Mouse (Mus musculus) hindbrain, embryonic 16.5 days (tissue): Measurements from ENCODE around the gene Sbds. TPM values are rescaled to one million over a fixed set of nuclear protein-coding genes. Genes with fewer than 3 reads are reported as not detected.

ENCODE experiments used
- ATAC-seq: fragments of 200-750 bp; cut with Nextera tagmentation; 2 replicates; pipeline ENCODE4 v1.8.0; 2017; ENCODE audit warnings: moderate TSS enrichment, moderate library complexity
- H3K27ac ChIP-seq: fragments of 300-500 bp; sonication (generic); 2 replicates; pipeline ENCODE4 v1.5.1; 2014; ENCODE audit warnings: low read depth, mild to moderate bottlenecking, control low read depth, low read length, moderate library complexity
- H3K27me3 ChIP-seq: fragments of 300-500 bp; sonication (generic); replicated peaks from 2 replicates; pipeline ENCODE4 v1.6.1; 2014; ENCODE audit warnings: low read length; ENCODE audit not compliant: control insufficient read depth, insufficient read depth
- H3K36me3 ChIP-seq: fragments of 300-500 bp; sonication (generic); 2 replicates; pipeline ENCODE4 v1.6.1; 2014; ENCODE audit warnings: mild to moderate bottlenecking, low read length, moderate library complexity, mixed read lengths; ENCODE audit not compliant: control insufficient read depth, insufficient read depth
- H3K4me1 ChIP-seq: fragments of 300-500 bp; sonication (generic); 2 replicates; pipeline ENCODE4 v1.6.1; 2014; ENCODE audit warnings: low read depth, low read length; ENCODE audit not compliant: control insufficient read depth, insufficient read depth
- H3K4me2 ChIP-seq: fragments of 300-500 bp; sonication (generic); 2 replicates; pipeline ENCODE4 v1.6.1; 2014; ENCODE audit warnings: mild to moderate bottlenecking, low read length, control low read depth, moderate library complexity
- H3K4me3 ChIP-seq: fragments of 300-500 bp; sonication (generic); 2 replicates; pipeline ENCODE4 v1.5.1; 2014; ENCODE audit warnings: mild to moderate bottlenecking, low read length, control low read depth, moderate library complexity
- H3K9ac ChIP-seq: fragments of 300-500 bp; sonication (generic); 2 replicates; pipeline ENCODE4 v1.6.1; 2014; ENCODE audit warnings: low read depth, mild to moderate bottlenecking, control low read depth, low read length, moderate library complexity
- H3K9me3 ChIP-seq: fragments of 300-500 bp; sonication (generic); 2 replicates; pipeline ENCODE4 v1.6.1; 2014; ENCODE audit warnings: mild to moderate bottlenecking, low read length, moderate library complexity; ENCODE audit not compliant: control insufficient read depth
- WGBS: fragments of 180-500 bp; shearing (Covaris S2); extraction: QIAGEN DNeasy Blood & Tissue Kit; methylation state at CpG from one replicate; pipeline ENCODE4 v1.1.7; 2014; 5-methylcytosine and 5-hydroxymethylcytosine counted together
- polyA plus RNA-seq: library from polyadenylated mRNA; unstranded; fragments of >200 nt; fragmentation: Nextera tagmentation; extraction: Ambion mirVana; gene quantifications from 2 replicates; pipeline ENCODE4 v1.2.1, GENCODE M21; 2015

Sbds gene
- polyA plus RNA-seq, 1 experiment from 2014 or later: 64.4 TPM

DNA sequence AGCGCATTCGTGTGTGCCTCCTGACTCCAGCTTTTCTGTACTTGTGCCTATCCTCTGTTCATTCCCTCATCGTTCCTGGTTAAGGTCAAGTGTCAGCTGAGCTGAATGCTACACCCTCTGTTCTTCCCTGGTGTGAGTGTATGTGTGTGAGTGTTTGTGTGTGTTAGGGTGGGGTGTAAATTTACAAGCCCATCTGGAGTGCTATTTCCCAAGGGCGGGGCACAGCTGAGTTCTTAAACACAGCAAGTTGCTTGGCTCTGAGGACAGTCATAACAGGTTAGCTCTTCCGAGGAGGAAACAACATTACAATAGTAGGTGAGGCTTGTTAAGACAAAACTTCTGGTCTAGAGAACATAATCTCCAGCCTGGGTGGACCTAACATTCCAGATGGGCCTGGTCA is 37.0 kb downstream of the Sbds start:
- ATAC-seq: no peak
- 84% methylated on average over 5 of the region's 5 CpGs for WGBS

DNA sequence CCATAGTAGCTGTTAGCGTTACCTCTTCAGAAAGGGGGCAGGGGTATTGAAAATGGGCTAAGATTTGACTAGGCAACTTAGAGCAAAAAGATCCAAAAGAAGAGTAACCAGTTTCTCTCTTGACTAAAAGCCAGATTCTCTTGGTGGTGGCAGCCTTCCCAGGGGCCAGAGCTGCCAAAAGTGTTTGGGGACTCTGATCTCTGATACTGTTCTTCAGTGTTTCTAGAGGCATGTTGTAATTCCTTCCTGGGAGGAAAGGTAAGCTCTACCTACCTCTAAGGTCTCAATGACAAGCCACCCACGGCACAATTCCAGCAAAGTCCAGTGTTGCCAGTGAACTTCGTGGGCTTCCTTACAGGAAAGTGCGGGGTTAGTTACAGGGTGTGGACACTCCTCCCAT is 37.9 kb downstream of the Sbds start:
- no peak for ATAC-seq

More for the DNA sequence above, 37.0 kb downstream of the Sbds start:
- Histone ChIP-seq H3K9ac (no peak overlapping the region), H3K4me3 (no peak overlapping the region), H3K36me3 (peaks cover 2% of the 10 kb centered on the region; the same call in 1 of the 2 replicates), H3K27ac (no peak overlapping the region), H3K9me3 (no peaks in the 10 kb centered on the region), H3K27me3 (no peaks in the 10 kb centered on the region), H3K4me1 (peaks cover 12% of the 10 kb centered on the region), H3K4me2 (no peak overlapping the region)

DNA sequence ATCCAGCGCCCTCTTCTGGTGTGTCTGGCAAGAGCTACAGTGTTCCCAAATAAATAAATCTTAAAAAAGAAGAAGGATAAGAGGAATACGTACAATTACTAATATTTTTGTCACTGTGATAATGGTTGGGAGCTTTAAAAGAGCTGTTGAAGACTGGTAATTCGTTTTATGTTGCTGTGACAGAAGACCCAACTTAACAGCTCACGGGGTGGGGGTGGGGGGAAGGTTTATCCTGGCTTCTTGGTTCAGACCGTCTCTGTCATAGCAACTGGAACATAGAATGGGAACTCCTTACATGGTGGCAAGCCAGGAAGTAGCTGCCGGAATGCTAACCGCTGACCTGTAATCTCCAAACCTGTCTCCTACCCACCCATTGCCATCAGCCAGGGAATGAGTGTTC is 38.5 kb downstream of the Sbds start, which contains the start of gene Tmem248:
Tmem248 (plus strand) TSS at position 301 of the 400 bp plus-strand sequence.
- H3K4me1 ChIP-seq: peaks cover 8% of the 10 kb centered on the region
- no peak for ATAC-seq
- peaks cover 5% of the 10 kb centered on the region for H3K36me3 ChIP-seq
- no peak within 1 kb of the TSS for H3K27ac ChIP-seq
- H3K9ac ChIP-seq: no peak within 1 kb of the TSS
- 83% methylated on average over 7 of the region's 7 CpGs for WGBS
- H3K27me3 ChIP-seq: no peaks in the 10 kb centered on the region
- no peak within 1 kb of the TSS for H3K4me2 ChIP-seq
- H3K4me3 ChIP-seq: no peak within 1 kb of the TSS
- no peaks in the 10 kb centered on the region for H3K9me3 ChIP-seq

More for the DNA sequence above, 37.9 kb downstream of the Sbds start:
- H3K4me2 ChIP-seq: no peak overlapping the region
- H3K27ac ChIP-seq: no peak overlapping the region
- WGBS: 92% methylated on average over 4 of the region's 4 CpGs
- no peak overlapping the region for H3K9ac ChIP-seq
- no peaks in the 10 kb centered on the region for H3K9me3 ChIP-seq
- peaks cover 2% of the 10 kb centered on the region for H3K36me3 ChIP-seq
- H3K4me3 ChIP-seq: no peak overlapping the region
- no peaks in the 10 kb centered on the region for H3K27me3 ChIP-seq
- peaks cover 8% of the 10 kb centered on the region for H3K4me1 ChIP-seq

DNA sequence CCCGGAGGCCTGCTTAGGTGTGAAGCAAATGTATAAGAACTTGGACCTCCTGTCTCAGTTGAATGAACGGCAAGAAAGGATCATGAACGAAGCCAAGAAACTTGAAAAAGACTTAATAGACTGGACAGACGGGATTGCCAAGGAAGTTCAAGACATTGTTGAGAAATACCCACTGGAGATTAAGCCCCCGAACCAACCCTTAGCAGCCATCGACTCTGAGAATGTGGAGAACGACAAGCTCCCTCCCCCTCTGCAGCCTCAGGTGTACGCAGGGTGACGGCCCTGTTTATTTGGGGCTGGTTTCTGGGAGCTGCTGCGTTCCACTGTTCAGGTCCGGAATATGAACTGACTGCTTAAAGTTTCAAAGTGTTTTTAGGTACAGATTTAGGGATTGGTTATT is 42.4 kb downstream of the Sbds start:
- no peak for ATAC-seq
- Histone ChIP-seq H3K4me2 (no peak overlapping the region), H3K27ac (no peak overlapping the region), H3K4me3 (no peak overlapping the region), H3K9ac (no peak overlapping the region), H3K27me3 (no peaks in the 10 kb centered on the region), H3K4me1 (no peaks in the 10 kb centered on the region), H3K36me3 (peaks cover 20% of the 10 kb centered on the region), H3K9me3 (no peaks in the 10 kb centered on the region)
- 92% methylated on average over 11 of the region's 11 CpGs for WGBS

DNA sequence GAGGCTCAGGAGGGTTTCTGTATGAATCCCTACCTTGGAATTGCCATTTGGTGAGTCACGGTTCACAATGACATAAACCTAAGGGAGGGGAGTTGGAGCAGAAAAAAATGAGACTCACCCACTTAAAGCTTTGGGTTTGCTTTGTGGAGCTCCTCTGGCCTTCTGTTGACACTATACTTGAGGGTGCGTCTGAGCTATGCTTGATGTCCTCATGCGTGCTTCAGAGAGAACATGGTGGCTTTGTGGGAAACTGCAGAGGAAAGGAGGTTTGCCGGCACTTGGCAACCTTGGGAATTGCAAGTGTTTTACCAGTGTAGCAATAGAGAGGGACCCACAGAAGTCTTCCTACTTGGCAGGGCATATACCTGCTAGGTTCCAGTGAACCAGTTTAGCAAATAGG is 48.0 kb downstream of the Sbds start:
- Histone ChIP-seq H3K4me2 (no peak overlapping the region), H3K9ac (no peak overlapping the region), H3K4me3 (no peak overlapping the region), H3K4me1 (no peaks in the 10 kb centered on the region), H3K27me3 (no peaks in the 10 kb centered on the region), H3K9me3 (no peaks in the 10 kb centered on the region), H3K27ac (no peak overlapping the region), H3K36me3 (peaks cover 26% of the 10 kb centered on the region)
- no peak for ATAC-seq
- 95% methylated on average over 4 of the region's 4 CpGs for WGBS

DNA sequence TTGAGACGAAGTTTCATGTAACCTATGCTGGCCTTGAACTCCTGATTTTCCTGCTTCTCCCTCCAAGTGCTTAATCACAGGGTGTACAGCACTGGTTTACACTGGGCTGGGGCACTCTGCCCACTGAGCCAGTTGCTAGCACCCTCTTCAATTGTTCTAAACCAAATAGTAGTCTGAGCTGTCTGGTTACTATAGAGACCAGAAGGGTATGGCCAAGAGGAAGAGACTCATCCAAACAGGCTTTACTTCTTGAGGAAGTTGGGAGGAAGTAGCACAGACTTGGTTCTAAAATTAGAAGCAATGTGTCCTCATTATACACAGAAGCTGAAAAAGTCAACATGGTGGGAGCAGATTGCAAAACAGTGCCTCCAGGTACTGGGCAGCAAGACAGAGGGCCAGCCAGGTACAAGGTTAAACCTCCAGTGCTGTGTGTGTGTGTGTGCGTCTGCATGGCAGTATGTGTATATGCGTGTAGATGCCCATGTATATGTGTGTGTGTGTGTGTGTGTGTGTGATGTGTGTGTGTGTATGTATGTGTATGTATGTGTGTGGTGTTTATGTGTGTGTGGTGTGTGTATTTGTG is 49.8 kb downstream of the Sbds start:
- H3K9me3 ChIP-seq: no peaks in the 10 kb centered on the region
- no peak overlapping the region for H3K9ac ChIP-seq
- H3K36me3 ChIP-seq: peaks cover 19% of the 10 kb centered on the region
- H3K4me1 ChIP-seq: no peaks in the 10 kb centered on the region
- WGBS: 91% methylated on average over 3 of the region's 3 CpGs
- H3K27me3 ChIP-seq: no peaks in the 10 kb centered on the region
- H3K4me2 ChIP-seq: no peak overlapping the region
- no peak overlapping the region for H3K4me3 ChIP-seq
- ATAC-seq: no peak
- no peak overlapping the region for H3K27ac ChIP-seq

DNA sequence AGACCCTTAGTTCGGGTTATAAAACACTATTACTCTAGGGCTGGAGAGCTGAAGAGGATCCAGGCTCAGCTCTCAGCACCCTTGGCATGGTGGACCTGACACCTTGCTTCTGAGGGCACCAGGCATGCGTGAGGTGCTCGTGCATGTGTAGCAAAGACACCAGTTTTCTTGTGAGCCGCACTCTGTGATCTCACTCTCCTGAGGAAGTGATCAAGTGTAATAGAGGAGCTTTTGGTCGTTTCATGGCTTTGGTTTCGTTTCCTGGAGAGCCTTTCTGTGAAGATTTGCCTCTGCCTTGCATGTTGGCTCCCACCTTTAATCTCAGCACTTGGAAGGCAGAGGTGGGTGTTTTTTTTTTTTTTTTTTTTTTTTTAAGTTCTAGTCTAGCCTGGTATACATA is 50.8 kb downstream of the Sbds start:
- Histone ChIP-seq H3K9ac (no peak overlapping the region), H3K27ac (no peak overlapping the region), H3K4me2 (no peak overlapping the region), H3K36me3 (peaks cover 13% of the 10 kb centered on the region), H3K4me3 (no peak overlapping the region), H3K27me3 (no peaks in the 10 kb centered on the region), H3K4me1 (no peaks in the 10 kb centered on the region), H3K9me3 (no peaks in the 10 kb centered on the region)
- WGBS: 88% methylated on average over 6 of the region's 6 CpGs
- ATAC-seq: no peak

DNA sequence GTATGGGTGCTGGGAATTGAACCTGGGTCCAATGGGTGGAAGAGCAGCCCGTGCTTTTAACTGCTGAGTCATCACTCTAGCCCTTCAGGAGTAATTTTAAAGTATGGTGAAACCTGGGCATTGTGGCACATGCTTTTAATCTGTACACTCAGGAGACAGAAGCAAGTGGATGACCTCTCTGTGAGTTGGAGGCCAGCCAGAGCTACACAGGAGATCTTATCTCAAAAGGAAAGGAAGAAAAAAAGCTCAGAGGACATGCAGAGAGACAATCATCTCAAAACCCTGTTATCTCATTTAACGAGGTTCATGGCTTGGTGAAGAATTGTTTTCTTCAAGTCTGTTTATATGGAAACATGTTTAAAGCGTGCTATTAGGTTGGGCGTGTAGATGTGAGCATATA is 51.4 kb downstream of the Sbds start:
- ATAC-seq: no peak
- Histone ChIP-seq H3K27ac (no peak overlapping the region), H3K4me3 (no peak overlapping the region), H3K4me1 (no peaks in the 10 kb centered on the region), H3K9ac (no peak overlapping the region), H3K4me2 (no peak overlapping the region), H3K9me3 (no peaks in the 10 kb centered on the region), H3K36me3 (peaks cover 15% of the 10 kb centered on the region), H3K27me3 (no peaks in the 10 kb centered on the region)
- WGBS: 88% methylated on average over 4 of the region's 4 CpGs

DNA sequence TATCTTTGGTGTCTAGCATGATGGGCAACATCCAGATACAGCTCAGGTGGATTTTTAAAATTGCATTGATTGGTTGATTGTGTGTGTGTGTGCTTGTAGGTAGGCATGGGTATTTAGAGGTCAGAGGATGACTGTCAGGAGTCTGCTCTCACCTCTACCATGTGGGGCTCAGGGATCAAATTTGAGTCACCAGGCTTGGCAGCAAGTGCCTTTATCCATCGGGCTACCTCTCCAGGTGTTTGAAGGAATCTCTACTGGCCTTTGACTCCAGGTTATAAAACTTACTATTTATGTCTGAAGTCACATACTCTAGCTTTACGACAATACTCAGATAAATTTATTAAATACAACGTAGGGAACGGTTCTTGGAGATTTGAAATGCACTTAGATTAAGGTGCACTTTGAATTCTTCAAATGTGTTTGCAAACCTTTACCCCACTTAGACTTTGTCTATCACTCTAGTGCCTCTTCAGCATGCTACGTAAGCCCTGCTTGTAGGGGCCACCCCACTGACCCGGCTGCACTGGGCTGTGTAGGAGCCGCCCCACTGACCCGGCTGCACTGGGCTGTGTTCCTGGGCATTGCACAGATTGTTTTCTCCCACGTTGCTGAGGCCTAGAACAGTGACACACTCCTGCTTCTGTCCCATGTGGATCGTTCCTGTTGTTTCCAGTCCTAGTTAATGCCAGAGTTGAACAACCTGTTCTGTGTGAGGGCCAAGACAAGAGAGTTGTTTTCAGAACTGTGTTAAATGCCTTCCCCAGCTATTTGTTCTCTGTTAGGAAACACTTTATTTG is 54.9 kb downstream of the Sbds start:
- Histone ChIP-seq H3K9ac (no peak overlapping the region), H3K27ac (no peak overlapping the region), H3K36me3 (peaks cover 14% of the 10 kb centered on the region), H3K4me2 (no peak overlapping the region), H3K4me3 (no peak overlapping the region), H3K27me3 (no peaks in the 10 kb centered on the region), H3K9me3 (no peaks in the 10 kb centered on the region), H3K4me1 (no peaks in the 10 kb centered on the region)
- ATAC-seq: no peak
- WGBS: 87% methylated on average over 10 of the region's 10 CpGs
